Mouse (Mus musculus): ENCODE measurements at regions not wholly inside any gene's neighbourhood (a gene's known extent, or its start where the extent isn't known, plus 50 kb on each side); places are given as distances from the start of the nearest gene placed in this dataset.
A peak's percentile ranks its signal among the peaks of the same experiment; 100 is the strongest.

- no peak for TF ChIP-seq POLR2A (IDR thresholded peaks at IDR 0.05; ENCODE audit: borderline replicate concordance, extremely low read depth, insufficient read depth, insufficient read length, poor library complexity, severe bottlenecking)
- TF ChIP-seq CTCF (IDR thresholded peaks at IDR 0.05; ENCODE audit: borderline replicate concordance, extremely low read depth, insufficient read depth, insufficient read length): no peak
Observed at GRCm38 (mm10) chr16:30118876-30119275, 54.7 kb downstream of the Hes1 start.

DNA sequence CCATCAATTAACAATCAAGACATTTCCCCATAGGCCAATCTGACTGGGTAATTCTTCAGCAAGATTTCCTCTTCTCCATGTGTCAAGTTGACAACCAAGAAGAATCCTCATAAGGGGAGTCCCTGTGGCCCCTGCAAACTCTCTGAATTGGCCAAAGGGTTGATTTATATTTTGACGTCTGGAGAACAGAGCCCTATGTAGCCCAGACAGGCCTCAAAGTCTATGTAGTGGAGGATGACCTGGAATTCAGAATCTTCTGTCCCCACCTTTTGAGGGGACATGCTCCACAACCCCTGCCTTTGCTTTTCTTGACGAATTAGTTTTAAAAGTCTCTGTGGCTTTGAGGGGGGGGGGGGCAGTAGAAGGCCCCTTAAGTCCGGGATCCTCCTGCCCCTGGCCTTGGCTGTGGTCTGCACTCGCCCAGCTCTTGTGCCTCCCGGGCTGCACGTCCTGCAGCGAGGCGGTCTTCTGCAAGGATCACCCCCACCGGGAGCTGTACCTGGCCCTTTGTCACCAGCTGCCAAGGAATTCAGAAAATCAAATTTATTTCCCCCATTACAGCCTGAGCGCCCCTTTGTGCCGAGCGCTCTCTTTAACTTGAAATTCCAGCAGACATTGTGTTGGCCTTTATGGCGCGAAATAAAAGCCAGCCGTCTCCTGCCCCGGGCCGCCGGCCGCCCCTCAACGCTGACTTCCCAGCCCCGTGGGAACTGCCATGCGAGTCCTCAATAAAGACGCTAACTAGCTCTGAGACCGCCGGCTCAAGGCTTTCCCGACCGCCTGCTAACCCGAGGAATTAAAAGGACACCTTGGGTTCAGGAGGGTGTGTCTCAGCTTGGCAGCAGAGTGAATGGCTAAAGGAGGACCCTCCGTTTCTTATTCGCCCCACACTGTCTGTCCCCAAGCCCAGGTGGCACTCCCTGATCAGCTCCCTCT is 56.4 kb downstream of the Hes1 start:
- TF ChIP-seq CTCF (IDR thresholded peaks at IDR 0.05; ENCODE audit: borderline replicate concordance, extremely low read depth, insufficient read depth, insufficient read length) (no peak), POLR2A (IDR thresholded peaks at IDR 0.05; ENCODE audit: borderline replicate concordance, extremely low read depth, insufficient read depth, insufficient read length, poor library complexity, severe bottlenecking) (no peak)
- peak; percentile 62 for DNase-seq (ENCODE audit: low read depth)

More at GRCm38 (mm10) chr16:30118876-30119275, 54.7 kb downstream of the Hes1 start:
- DNase-seq (ENCODE audit: low read depth): no peak

GRCm38 (mm10) chr16:30121596-30121995 is 57.4 kb downstream of the Hes1 start:
- TF ChIP-seq CTCF (IDR thresholded peaks at IDR 0.05; ENCODE audit: borderline replicate concordance, extremely low read depth, insufficient read depth, insufficient read length): no peak
- TF ChIP-seq POLR2A (IDR thresholded peaks at IDR 0.05; ENCODE audit: borderline replicate concordance, extremely low read depth, insufficient read depth, insufficient read length, poor library complexity, severe bottlenecking): no peak
- peak; percentile 21 for DNase-seq (ENCODE audit: low read depth)

DNA sequence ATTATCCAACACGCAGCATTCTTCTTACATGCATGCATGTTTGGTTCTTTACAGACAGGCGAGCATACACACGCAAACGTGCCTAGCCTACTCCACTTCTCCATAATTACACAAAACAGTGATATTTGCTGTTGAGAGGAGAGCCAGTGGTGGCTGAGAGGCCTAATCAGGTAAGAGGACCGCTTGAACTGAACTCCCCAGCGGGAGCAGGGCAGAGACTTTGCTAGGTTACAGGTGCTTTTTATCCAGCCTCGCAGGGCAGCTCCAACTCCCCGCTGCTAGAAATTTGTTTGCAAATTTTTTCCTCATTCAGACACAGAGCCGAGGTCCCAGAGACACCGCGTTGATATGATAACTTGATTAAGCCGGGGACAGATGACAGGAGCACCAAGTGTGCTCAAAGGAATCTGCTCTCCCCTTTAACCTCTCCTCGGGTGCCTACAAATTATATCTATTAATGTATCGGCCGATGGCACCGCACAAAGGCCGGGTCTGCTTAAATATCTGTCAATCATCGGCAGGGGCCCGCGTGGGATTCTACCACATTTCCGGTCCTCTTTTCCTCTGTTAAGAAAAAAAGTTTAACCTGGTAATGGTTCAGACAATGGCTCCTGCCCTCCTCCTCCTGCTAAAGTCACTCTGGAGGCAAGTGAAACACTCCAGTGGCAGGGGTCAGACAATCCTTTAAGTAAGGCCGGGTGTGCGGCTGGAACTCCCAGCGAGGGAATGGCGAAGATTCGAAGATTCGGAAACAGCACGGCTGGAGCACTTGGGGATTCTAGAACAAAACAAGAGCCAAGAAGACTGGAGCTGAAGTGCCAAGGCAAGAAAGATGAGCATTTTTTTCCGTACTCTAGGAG is 58.3 kb downstream of the Hes1 start:
- peak; percentile 52 for DNase-seq (ENCODE audit: low read depth)
- TF ChIP-seq POLR2A (IDR thresholded peaks at IDR 0.05; ENCODE audit: borderline replicate concordance, extremely low read depth, insufficient read depth, insufficient read length, poor library complexity, severe bottlenecking) (no peak), CTCF (IDR thresholded peaks at IDR 0.05; ENCODE audit: borderline replicate concordance, extremely low read depth, insufficient read depth, insufficient read length) (no peak)

- DNase-seq (ENCODE audit: low read depth): no peak
- TF ChIP-seq POLR2A (IDR thresholded peaks at IDR 0.05; ENCODE audit: borderline replicate concordance, extremely low read depth, insufficient read depth, insufficient read length, poor library complexity, severe bottlenecking): no peak
Observed at GRCm38 (mm10) chr16:30127015-30127414, 62.8 kb downstream of the Hes1 start.

DNA sequence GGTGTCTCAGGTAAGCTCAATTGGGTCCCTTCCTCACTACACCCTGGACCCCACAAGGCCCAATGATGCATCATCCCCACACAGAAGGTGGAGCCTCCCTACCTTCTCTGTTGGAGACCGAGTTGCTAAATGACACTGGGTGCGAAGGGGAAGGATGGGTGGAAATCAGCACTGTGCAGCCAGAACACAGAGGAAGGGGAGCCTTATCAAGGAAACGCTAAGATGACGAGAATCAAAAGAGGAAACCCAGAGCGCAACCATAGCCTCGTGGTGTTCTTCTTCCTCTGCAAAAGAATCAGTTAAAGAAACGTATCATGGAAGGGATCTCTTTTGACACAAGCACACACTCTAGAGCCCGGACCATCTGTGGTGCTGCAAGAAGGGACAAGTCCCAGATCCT is 64.6 kb downstream of the Hes1 start:
- no peak for DNase-seq (ENCODE audit: low read depth)
- TF ChIP-seq POLR2A (IDR thresholded peaks at IDR 0.05; ENCODE audit: borderline replicate concordance, extremely low read depth, insufficient read depth, insufficient read length, poor library complexity, severe bottlenecking): no peak
- no peak for TF ChIP-seq CTCF (IDR thresholded peaks at IDR 0.05; ENCODE audit: borderline replicate concordance, extremely low read depth, insufficient read depth, insufficient read length)

DNA sequence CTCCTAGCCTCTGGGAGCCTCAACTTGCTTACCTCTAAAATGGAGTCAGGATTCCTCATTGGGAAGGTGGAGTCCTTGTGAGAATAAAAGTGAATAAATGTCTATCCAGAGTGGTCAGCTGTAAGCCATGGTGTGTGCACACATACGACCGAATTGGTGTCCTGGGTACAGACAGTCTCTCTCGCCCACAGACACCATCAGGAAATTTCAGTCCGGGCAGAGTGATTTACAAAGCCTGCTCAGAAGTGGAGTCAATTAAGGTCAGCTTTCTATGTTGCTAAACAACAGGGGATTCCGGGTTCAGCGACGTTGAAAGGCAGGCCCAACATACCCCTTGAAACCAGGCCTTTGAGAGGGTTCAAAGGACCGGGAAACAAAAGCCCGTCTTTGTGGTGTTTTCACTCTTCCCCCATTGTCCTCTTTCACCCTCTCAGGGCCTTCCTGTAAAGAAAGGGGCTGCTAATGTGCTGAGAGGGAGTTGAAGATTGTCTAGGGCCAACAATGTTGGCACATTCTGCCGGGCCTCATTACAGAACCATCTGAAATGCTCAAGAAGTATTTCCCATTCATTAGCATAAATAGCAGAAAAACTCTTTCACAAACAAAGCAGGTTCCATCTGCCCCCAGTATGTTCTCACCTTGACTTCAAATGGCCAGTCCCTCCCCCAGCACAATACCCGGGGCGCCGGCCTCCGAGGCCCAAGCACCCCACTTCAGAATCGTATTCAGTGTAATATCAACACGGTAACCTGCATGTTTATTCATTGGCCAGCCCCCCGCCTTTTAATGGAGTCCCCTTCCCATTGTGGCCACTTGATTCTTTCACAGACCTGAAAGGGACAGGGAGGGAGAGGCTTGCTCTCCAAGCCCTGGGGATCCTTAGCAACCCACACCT is 65.3 kb downstream of the Hes1 start:
- DNase-seq (ENCODE audit: low read depth): peak; percentile 94
- TF ChIP-seq POLR2A (IDR thresholded peaks at IDR 0.05; ENCODE audit: borderline replicate concordance, extremely low read depth, insufficient read depth, insufficient read length, poor library complexity, severe bottlenecking) (no peak), CTCF (IDR thresholded peaks at IDR 0.05; ENCODE audit: borderline replicate concordance, extremely low read depth, insufficient read depth, insufficient read length) (no peak)

GRCm38 (mm10) chr16:30130113-30130471 is 65.9 kb downstream of the Hes1 start:
- TF ChIP-seq CTCF (IDR thresholded peaks at IDR 0.05; ENCODE audit: borderline replicate concordance, extremely low read depth, insufficient read depth, insufficient read length) (peak; percentile 24; the same call in 1 of the 2 replicates), POLR2A (IDR thresholded peaks at IDR 0.05; ENCODE audit: borderline replicate concordance, extremely low read depth, insufficient read depth, insufficient read length, poor library complexity, severe bottlenecking) (no peak)
- no peak for DNase-seq (ENCODE audit: low read depth)

GRCm38 (mm10) chr16:30132086-30132485 is 67.9 kb downstream of the Hes1 start:
- no peak for TF ChIP-seq CTCF (IDR thresholded peaks at IDR 0.05; ENCODE audit: borderline replicate concordance, extremely low read depth, insufficient read depth, insufficient read length)
- TF ChIP-seq POLR2A (IDR thresholded peaks at IDR 0.05; ENCODE audit: borderline replicate concordance, extremely low read depth, insufficient read depth, insufficient read length, poor library complexity, severe bottlenecking): no peak
- DNase-seq (ENCODE audit: low read depth): no peak

GRCm38 (mm10) chr16:30134642-30135165 is 70.5 kb downstream of the Hes1 start:
- DNase-seq (ENCODE audit: low read depth): no peak
- no peak for TF ChIP-seq POLR2A (IDR thresholded peaks at IDR 0.05; ENCODE audit: borderline replicate concordance, extremely low read depth, insufficient read depth, insufficient read length, poor library complexity, severe bottlenecking)
- TF ChIP-seq CTCF (IDR thresholded peaks at IDR 0.05; ENCODE audit: borderline replicate concordance, extremely low read depth, insufficient read depth, insufficient read length): no peak
